Comparison of ENCODE assay signal across 9 mouse cellular contexts in the genomic region with DNA sequence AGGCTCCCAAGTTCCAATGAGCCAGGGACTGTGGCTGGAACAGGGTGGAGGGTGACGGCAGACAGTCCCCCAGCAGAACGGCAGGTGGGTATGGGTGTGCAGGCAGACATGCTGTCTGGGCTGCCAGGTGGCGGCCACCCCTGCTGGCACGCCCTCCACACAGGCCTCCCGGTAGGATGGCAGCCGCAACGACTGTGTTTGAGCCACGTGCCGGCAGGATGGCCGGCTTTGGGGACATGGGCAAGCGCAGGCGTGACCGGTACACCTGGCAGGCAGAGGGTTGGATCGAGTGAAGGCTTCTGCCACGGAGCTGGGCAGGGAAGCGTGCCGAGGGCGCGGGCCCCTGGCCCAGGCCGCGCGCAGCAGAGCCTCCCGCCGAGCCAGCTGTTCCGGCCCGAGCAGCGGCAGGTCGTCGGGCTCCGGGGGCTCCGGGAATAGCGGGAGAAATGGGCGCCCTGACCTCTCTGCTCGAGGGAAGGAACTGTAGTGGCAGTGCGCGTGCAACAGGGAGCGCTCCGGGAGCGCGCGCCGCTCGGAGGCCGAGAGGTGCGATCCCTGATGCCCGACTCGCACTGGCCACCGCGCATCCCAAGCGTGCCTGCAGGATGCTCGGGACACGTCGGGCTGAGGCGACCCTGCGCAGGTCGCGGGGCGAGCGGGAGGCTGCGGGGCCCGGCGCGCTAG. TPM values are rescaled to one million over a fixed set of nuclear protein-coding genes. Genes with fewer than 3 reads are reported as not detected.
DNase-seq lines count a peak whose midpoint lies in the region; ATAC-seq and TF ChIP-seq lines count a peak whose summit lies in the region.
"Had no signal": no experiment of that assay in that cellular context is flagged by ENCODE, and none has a peak within 500 bp of the region (broad histone marks: within the 10 kb centered on the region; RNA-seq: fewer than 3 reads in every experiment).

No protein-coding gene starts in this region.

- H3K4me3 ChIP-seq in gastrocnemius, adult 2 months = peak overlapping the region; percentile 62
- peak overlapping the region; percentile 46 for H3K4me3 ChIP-seq in forebrain, embryonic 14.5 days (ENCODE audit: low read depth, low read length)
- peak overlapping the region; percentile 46 for H3K4me3 ChIP-seq in liver, embryonic 11.5 days (ENCODE audit: low read depth, low read length)
- H3K4me3 ChIP-seq in stomach, embryonic 15.5 days (replicated peaks) = peak overlapping the region; percentile 36

- H3K27ac ChIP-seq in gastrocnemius, adult 2 months = no peak overlapping the region
- no peak overlapping the region for H3K27ac ChIP-seq in forebrain, embryonic 14.5 days (ENCODE audit: low read depth, low read length)
- H3K27ac ChIP-seq in liver, embryonic 11.5 days (ENCODE audit: low read depth, low read length) = no peak overlapping the region
- H3K27ac ChIP-seq in stomach, embryonic 15.5 days = no peak overlapping the region

- 0 out of 2 replicates have a peak, but pooled peaks cover 3% of the 10 kb centered on the region for H3K36me3 ChIP-seq in forebrain, embryonic 14.5 days (ENCODE audit: control insufficient read depth, insufficient read depth, low read length)
- H3K36me3 ChIP-seq in liver, embryonic 11.5 days (ENCODE audit: control insufficient read depth, insufficient read depth, low read length) = no peaks in the 10 kb centered on the region
- H3K36me3 ChIP-seq in stomach, embryonic 15.5 days = no peaks in the 10 kb centered on the region

- intact Hi-C loops in gastrocnemius, adult 2 months (cut with DNase I) = no loop called here

- peak; percentile 35 for TF ChIP-seq CTCF in gastrocnemius, adult 2 months (IDR thresholded peaks at IDR 0.05)

- H3K4me2 ChIP-seq in forebrain, embryonic 14.5 days (ENCODE audit: low read length) = peak overlapping the region; percentile 95
- H3K4me2 ChIP-seq in liver, embryonic 11.5 days = peak overlapping the region; percentile 67
- peak overlapping the region; percentile 66 for H3K4me2 ChIP-seq in stomach, embryonic 15.5 days

- H3K9me3 ChIP-seq in forebrain, embryonic 14.5 days (replicated peaks; ENCODE audit: control insufficient read depth, low read length) = no peaks in the 10 kb centered on the region
- H3K9me3 ChIP-seq in liver, embryonic 11.5 days (ENCODE audit: control insufficient read depth, low read length) = no peaks in the 10 kb centered on the region
- no peaks in the 10 kb centered on the region for H3K9me3 ChIP-seq in stomach, embryonic 15.5 days

- H3K9ac ChIP-seq in forebrain, embryonic 14.5 days (ENCODE audit: low read length) = peak overlapping the region; percentile 62
- H3K9ac ChIP-seq in liver, embryonic 11.5 days (ENCODE audit: low read depth, low read length) = no peak overlapping the region
- H3K9ac ChIP-seq in stomach, embryonic 15.5 days = no peak overlapping the region

- H3K27me3 ChIP-seq in forebrain, embryonic 14.5 days (replicated peaks; ENCODE audit: control insufficient read depth, insufficient read depth, low read length) = peaks cover 33% of the 10 kb centered on the region
- peaks cover 81% of the 10 kb centered on the region for H3K27me3 ChIP-seq in liver, embryonic 11.5 days (replicated peaks; ENCODE audit: control insufficient read depth, insufficient read depth, low read length)
- H3K27me3 ChIP-seq in stomach, embryonic 15.5 days (replicated peaks) = peaks cover 73% of the 10 kb centered on the region

- ATAC-seq in forebrain, embryonic 14.5 days = 0 out of 2 replicates have a peak, but pooled peaks have one; percentile 43
- no peak for ATAC-seq in liver, embryonic 11.5 days (replicated peaks; ENCODE audit: low FRiP score)
- no peak for ATAC-seq in stomach, embryonic 15.5 days (ENCODE audit: insufficient read depth, low FRiP score, low read depth)
- no peak for ATAC-seq in CD4-positive, CD25-positive, alpha-beta regulatory T cell, adult 4 months

- whole genome bisulfite sequencing in forebrain, embryonic 14.5 days = 3% methylated on average over 34 of the region's 63 CpGs
- WGBS in liver, embryonic 11.5 days = 4% methylated on average over 63 of the region's 63 CpGs
- whole genome bisulfite sequencing in stomach, embryonic 15.5 days = 3% methylated on average over 63 of the region's 63 CpGs

- peak; percentile 69 for DNase-seq in gastrocnemius, adult 2 months
- no peak for DNase-seq in gastrocnemius, adult 18-20 months (ENCODE audit: low spot score)
- DNase-seq in Muller cell, postnatal 12 days (ENCODE audit: inconsistent ontology term) = peak; percentile 47
- no peak for DNase-seq in forebrain, embryonic 14.5 days (ENCODE audit: low spot score)
- DNase-seq in liver, embryonic 11.5 days (ENCODE audit: low spot score) = no peak
- no peak for DNase-seq in right cerebral cortex, postnatal 14 days

- H3K4me1 ChIP-seq in forebrain, embryonic 14.5 days (ENCODE audit: control insufficient read depth, insufficient read depth, low read length) = peaks cover 8% of the 10 kb centered on the region; the same call in 1 of the 2 replicates
- H3K4me1 ChIP-seq in liver, embryonic 11.5 days (replicated peaks; ENCODE audit: control insufficient read depth, insufficient read depth, low read length) = peaks cover 13% of the 10 kb centered on the region
- H3K4me1 ChIP-seq in stomach, embryonic 15.5 days = peaks cover 8% of the 10 kb centered on the region

RNA-seq across cellular contexts. Expression of gene Grin2c, which starts 17.2 kb away (rescaled TPM):
- total RNA-seq in gastrocnemius, adult 2 months (2021) = under 1 TPM in 1 of 2 experiments, not detected in 1; 0.06 TPM
- total RNA-seq in gastrocnemius, adult 18-20 months (2021) = under 1 TPM; 0.05 to 0.14 TPM
- 0.12 and 0.14 TPM in 2 replicates for polyA plus RNA-seq in forebrain, embryonic 14.5 days (2014; fragmentation: Nextera tagmentation; extraction: Ambion mirVana)
- 0.75 and 0.89 TPM in 2 replicates for polyA plus RNA-seq in liver, embryonic 11.5 days (2014; fragmentation: Nextera tagmentation; extraction: Ambion mirVana)
- polyA plus RNA-seq in stomach, embryonic 15.5 days (2015; fragmentation: Nextera tagmentation; extraction: Ambion mirVana) = 0.10 and 0.12 TPM in 2 replicates
- not detected for polyA plus RNA-seq in CD4-positive, CD25-positive, alpha-beta regulatory T cell, adult 4 months (2017; shearing (Covaris generic))
- total RNA-seq: hematopoietic stem cell, adult 5-6 weeks had no signal

RNA-seq across cellular contexts. Expression of gene Fdxr, which starts 27.0 kb away (rescaled TPM):
- 1 to 10 TPM; 2.9 to 4.4 TPM for total RNA-seq in gastrocnemius, adult 2 months (2021)
- total RNA-seq in gastrocnemius, adult 18-20 months (2021) = 1 to 10 TPM; 3.2 TPM
- polyA plus RNA-seq in forebrain, embryonic 14.5 days (2014; fragmentation: Nextera tagmentation; extraction: Ambion mirVana) = 17.2 and 20.0 TPM in 2 replicates
- polyA plus RNA-seq in liver, embryonic 11.5 days (2014; fragmentation: Nextera tagmentation; extraction: Ambion mirVana) = 25.0 and 25.7 TPM in 2 replicates
- polyA plus RNA-seq in stomach, embryonic 15.5 days (2015; fragmentation: Nextera tagmentation; extraction: Ambion mirVana) = 16.6 and 17.8 TPM in 2 replicates
- polyA plus RNA-seq in CD4-positive, CD25-positive, alpha-beta regulatory T cell, adult 4 months (2017; shearing (Covaris generic)) = 10 to 100 TPM; 21.6 to 26.8 TPM

RNA-seq across cellular contexts. Expression of gene Fads6, which starts 47.6 kb away (rescaled TPM):
- 1 to 10 TPM; 2.4 to 5.4 TPM for total RNA-seq in gastrocnemius, adult 2 months (2021)
- 1 to 10 TPM; 4.7 to 6.0 TPM for total RNA-seq in gastrocnemius, adult 18-20 months (2021)
- 0.24 and 0.40 TPM in 2 replicates for polyA plus RNA-seq in forebrain, embryonic 14.5 days (2014; fragmentation: Nextera tagmentation; extraction: Ambion mirVana)
- 3.2 and 3.4 TPM in 2 replicates for polyA plus RNA-seq in liver, embryonic 11.5 days (2014; fragmentation: Nextera tagmentation; extraction: Ambion mirVana)
- polyA plus RNA-seq in stomach, embryonic 15.5 days (2015; fragmentation: Nextera tagmentation; extraction: Ambion mirVana) = 2.0 TPM in 2 replicates
- 1 to 10 TPM; 1.1 to 1.6 TPM for polyA plus RNA-seq in CD4-positive, CD25-positive, alpha-beta regulatory T cell, adult 4 months (2017; shearing (Covaris generic))

RNA-seq across cellular contexts. Expression of gene Otop2, which starts 57.1 kb away (rescaled TPM):
- total RNA-seq in gastrocnemius, adult 2 months (2021) = not detected
- total RNA-seq in gastrocnemius, adult 18-20 months (2021) = not detected
- polyA plus RNA-seq in forebrain, embryonic 14.5 days (2014; fragmentation: Nextera tagmentation; extraction: Ambion mirVana) = not detected in 2 replicates
- polyA plus RNA-seq in liver, embryonic 11.5 days (2014; fragmentation: Nextera tagmentation; extraction: Ambion mirVana) = not detected in 2 replicates
- 0.46 and 0.90 TPM in 2 replicates for polyA plus RNA-seq in stomach, embryonic 15.5 days (2015; fragmentation: Nextera tagmentation; extraction: Ambion mirVana)
- polyA plus RNA-seq in CD4-positive, CD25-positive, alpha-beta regulatory T cell, adult 4 months (2017; shearing (Covaris generic)) = not detected
- total RNA-seq: hematopoietic stem cell, adult 5-6 weeks had no signal

Comparison
In these comparisons a context has a peak if more than half of its experiments do, and no peak if none do; other contexts are left out.
1. DNase-seq: peak in gastrocnemius, adult 2 months (single experiment) and Muller cell, postnatal 12 days (single experiment); none in gastrocnemius, adult 18-20 months (single experiment), forebrain, embryonic 14.5 days (single experiment), liver, embryonic 11.5 days (single experiment) and right cerebral cortex, postnatal 14 days (single experiment).
2. Peak in every context shown above with its lines, with median percentiles within 50 percentile points of each other: H3K4me3 ChIP-seq and H3K4me2 ChIP-seq.